Comparison of ENCODE assay signal across 23 mouse cellular contexts in the genomic region with DNA sequence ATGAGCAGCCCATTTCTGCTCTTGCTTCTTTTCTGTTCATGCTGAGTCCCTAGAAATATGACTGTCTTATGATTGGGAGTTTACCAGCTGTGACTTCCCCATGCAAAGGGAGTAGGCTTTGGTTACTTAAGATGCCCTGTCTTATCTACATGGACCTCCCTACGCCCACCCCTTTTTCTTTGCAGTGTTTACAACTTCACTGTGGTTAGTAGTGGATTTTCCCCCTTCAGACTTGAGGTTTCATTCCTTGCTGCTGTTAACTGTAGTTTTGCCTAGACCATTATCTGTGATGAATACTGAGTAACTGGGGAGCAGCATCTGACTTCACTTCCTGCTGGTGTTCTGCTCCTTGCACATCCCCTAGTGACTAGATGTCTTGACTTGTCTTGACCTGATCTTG.
DNase-seq lines count a peak whose midpoint lies in the region; ATAC-seq and TF ChIP-seq lines count a peak whose summit lies in the region.
"Had no signal": no experiment of that assay in that cellular context is flagged by ENCODE, and none has a peak within 500 bp of the region (broad histone marks: within the 10 kb centered on the region; RNA-seq: fewer than 3 reads in every experiment).

No protein-coding gene starts in this region.

- peak; percentile 17 for DNase-seq in CD4-positive helper T cell, adult 2 months (ENCODE audit: low read depth, low spot score)
- DNase-seq in CH12.LX (ENCODE audit: extremely low read depth): peak; percentile 56
- peak; percentile 63 for DNase-seq in induced T-regulatory cell, adult 2 months (ENCODE audit: low read depth)
- no peak for DNase-seq in right cerebral cortex, adult 18-20 months
- no peak for DNase-seq in gastrocnemius, adult 8-10 months (ENCODE audit: low spot score in 2 of 2)
- DNase-seq: adrenal gland, adult 8-10 months; adrenal gland, postnatal 36 days; cerebellum, adult 8-10 months; cerebellum, postnatal 14 days; forebrain, postnatal 0 days; gastrocnemius, adult 2 months; gastrocnemius, postnatal 36 days; heart, adult 18-20 months; heart, postnatal 10 days; heart, postnatal 4 days had no signal

- TF ChIP-seq RAD21 in CH12.LX (IDR thresholded peaks at IDR 0.05; ENCODE audit: low read depth, low read length): no peak

- H3K79me2 ChIP-seq in CH12.LX (replicated peaks; ENCODE audit: control insufficient read depth, extremely low read depth, insufficient read depth, poor library complexity, severe bottlenecking): no peaks in the 10 kb centered on the region

- dilution Hi-C loops in CH12.LX (cut with MboI; ENCODE audit: extremely low pct_ligation_motif_present, extremely low pct_unique_long_range_greater_than_20kb, low sequenced_read_pairs): no loop called here

- H3K9me3 ChIP-seq in CH12.LX (replicated peaks; ENCODE audit: low read length): peaks cover 49% of the 10 kb centered on the region
- no peaks in the 10 kb centered on the region for H3K9me3 ChIP-seq in kidney, embryonic 14.5 days (ENCODE audit: control insufficient read depth, low read length)
- H3K9me3 ChIP-seq: embryonic facial prominence, embryonic 13.5 days; forebrain, embryonic 12.5 days; heart, embryonic 10.5 days; hindbrain, embryonic 12.5 days; intestine, embryonic 15.5 days had no signal

- H3K9ac ChIP-seq in CH12.LX (ENCODE audit: insufficient read depth, low read depth): no peak overlapping the region
- H3K9ac ChIP-seq in kidney, embryonic 14.5 days (ENCODE audit: low read depth, low read length): no peak overlapping the region
- H3K9ac ChIP-seq: embryonic facial prominence, embryonic 13.5 days; forebrain, embryonic 12.5 days; forebrain, postnatal 0 days; hindbrain, embryonic 12.5 days; intestine, embryonic 15.5 days had no signal

- H3K4me2 ChIP-seq in CH12.LX (ENCODE audit: insufficient read depth, low read depth, poor library complexity, severe bottlenecking): no peak overlapping the region
- H3K4me2 ChIP-seq in kidney, embryonic 14.5 days (replicated peaks; ENCODE audit: low read depth, low read length): no peak overlapping the region
- H3K4me2 ChIP-seq: embryonic facial prominence, embryonic 13.5 days; forebrain, embryonic 12.5 days; hindbrain, embryonic 12.5 days; intestine, embryonic 15.5 days had no signal

- H3K27ac ChIP-seq in CH12.LX (ENCODE audit: insufficient read depth, low read depth): peak overlapping the region; percentile 93
- H3K27ac ChIP-seq in kidney, embryonic 14.5 days (ENCODE audit: low read depth, low read length): no peak overlapping the region
- H3K27ac ChIP-seq: embryonic facial prominence, embryonic 13.5 days; forebrain, embryonic 12.5 days; gastrocnemius, adult 2 months; heart, embryonic 10.5 days; hindbrain, embryonic 12.5 days; intestine, embryonic 15.5 days had no signal

- ATAC-seq in megakaryocyte-erythroid progenitor cell, adult 5-6 weeks (replicated peaks; ENCODE audit: low FRiP score, low TSS enrichment, poor library complexity, severe bottlenecking): peak; percentile 64
- ATAC-seq in kidney, embryonic 14.5 days (ENCODE audit: low FRiP score, low TSS enrichment): no peak
- ATAC-seq: forebrain, postnatal 0 days; hindbrain, embryonic 16.5 days; intestine, embryonic 15.5 days had no signal

- H3K27me3 ChIP-seq in CH12.LX (replicated peaks): no peaks in the 10 kb centered on the region
- no peaks in the 10 kb centered on the region for H3K27me3 ChIP-seq in kidney, embryonic 14.5 days (ENCODE audit: control insufficient read depth, insufficient read depth, low read length)
- H3K27me3 ChIP-seq: embryonic facial prominence, embryonic 13.5 days; forebrain, embryonic 12.5 days; hindbrain, embryonic 12.5 days; intestine, embryonic 15.5 days had no signal

- no peaks in the 10 kb centered on the region for H3K36me3 ChIP-seq in CH12.LX (replicated peaks in 1 of 2; ENCODE audit: control insufficient read depth in 1 of 2, insufficient read depth in 1 of 2, low read length in 1 of 2)
- H3K36me3 ChIP-seq in kidney, embryonic 14.5 days (ENCODE audit: control insufficient read depth, insufficient read depth, low read length): no peaks in the 10 kb centered on the region
- H3K36me3 ChIP-seq: embryonic facial prominence, embryonic 13.5 days; forebrain, embryonic 12.5 days; heart, embryonic 10.5 days; hindbrain, embryonic 12.5 days; intestine, embryonic 15.5 days had no signal

- no peak overlapping the region for H3K4me3 ChIP-seq in CH12.LX (replicated peaks in 1 of 3; ENCODE audit: low read depth in 2 of 3, low read length in 2 of 3, poor library complexity in 1 of 3)
- no peak overlapping the region for H3K4me3 ChIP-seq in kidney, embryonic 14.5 days (ENCODE audit: low read length)
- H3K4me3 ChIP-seq: embryonic facial prominence, embryonic 13.5 days; forebrain, embryonic 12.5 days; gastrocnemius, adult 2 months; heart, embryonic 10.5 days; hindbrain, embryonic 12.5 days; intestine, embryonic 15.5 days had no signal

- WGBS in kidney, embryonic 14.5 days: 71% methylated on average over 1 of the region's 1 CpGs

- TF ChIP-seq POLR2A in CH12.LX (IDR thresholded peaks at IDR 0.05; ENCODE audit: low read depth, low read length): no peak

- peaks cover 0 to 7% of the 10 kb centered on the region in 2 experiments; a peak in 2 of 4 replicates for H3K4me1 ChIP-seq in CH12.LX (ENCODE audit: control insufficient read depth in 1 of 2, insufficient read depth in 2 of 2)
- no peaks in the 10 kb centered on the region for H3K4me1 ChIP-seq in kidney, embryonic 14.5 days (ENCODE audit: control insufficient read depth, insufficient read depth, low read length)
- H3K4me1 ChIP-seq: embryonic facial prominence, embryonic 13.5 days; forebrain, embryonic 12.5 days; heart, embryonic 10.5 days; hindbrain, embryonic 12.5 days; intestine, embryonic 15.5 days had no signal

- TF ChIP-seq EP300 in CH12.LX (IDR thresholded peaks at IDR 0.05; ENCODE audit: low read length): peak; percentile 53

- no peak for TF ChIP-seq CTCF in CH12.LX (conservative IDR thresholded peaks at IDR 0.05 in 1 of 2, IDR thresholded peaks at IDR 0.05 in 1 of 2; ENCODE audit: low read depth in 2 of 2, low read length in 2 of 2)

- in situ Hi-C loops in CH12.LX (cut with MboI; ENCODE audit: low pct_ligation_motif_present, low pct_unique_long_range_greater_than_20kb, low sequenced_read_pairs): no loop called here

TF ChIP-seq in CH12.LX, 34 proteins besides CTCF, POLR2A, EP300 and RAD21 (continues in another document):
- TF ChIP-seq CHD1 (IDR thresholded peaks at IDR 0.05; ENCODE audit: low read depth, low read length) (0 out of 2 replicates have a peak, but pooled peaks have one; percentile 69), E2F4 (IDR thresholded peaks at IDR 0.05; ENCODE audit: insufficient replicate concordance, low read depth, low read length) (0 out of 2 replicates have a peak, but pooled peaks have one; percentile 22), BHLHE40 (IDR thresholded peaks at IDR 0.05; ENCODE audit: low read depth, low read length) (peak; percentile 60), PAX5 (IDR thresholded peaks at IDR 0.05; ENCODE audit: low read length) (no peak), POLR2AphosphoS2 (IDR thresholded peaks at IDR 0.05; ENCODE audit: low read depth, low read length) (no peak), NRF1 (IDR thresholded peaks at IDR 0.05; ENCODE audit: low read depth, low read length) (0 out of 2 replicates have a peak, but pooled peaks have one; percentile 21), TBP (conservative IDR thresholded peaks at IDR 0.05; ENCODE audit: low read depth, low read length) (no peak), IRF4 (IDR thresholded peaks at IDR 0.05; ENCODE audit: low read depth, low read length) (peak; percentile 77), RCOR1 (conservative IDR thresholded peaks at IDR 0.05; ENCODE audit: low read depth, low read length) (no peak), TCF12 (IDR thresholded peaks at IDR 0.05; ENCODE audit: low read depth, low read length) (peak; percentile 49; the same call in 1 of the 2 replicates), GABPA (IDR thresholded peaks at IDR 0.05; ENCODE audit: insufficient replicate concordance, low read depth, low read length) (no peak), HCFC1 (IDR thresholded peaks at IDR 0.05; ENCODE audit: low read depth, low read length) (no peak), MAFK (IDR thresholded peaks at IDR 0.05; ENCODE audit: insufficient replicate concordance, low read length) (no peak), ETS1 (conservative IDR thresholded peaks at IDR 0.05; ENCODE audit: low read depth, low read length) (peak; percentile 53; the same call in 1 of the 2 replicates), MEF2A (IDR thresholded peaks at IDR 0.05; ENCODE audit: borderline replicate concordance, low read depth, low read length) (peak; percentile 58), MXI1 (IDR thresholded peaks at IDR 0.05; ENCODE audit: low read depth, low read length) (peak; percentile 25; the same call in 1 of the 2 replicates), USF2 (conservative IDR thresholded peaks at IDR 0.05; ENCODE audit: low read depth, low read length) (no peak), SMC3 (IDR thresholded peaks at IDR 0.05; ENCODE audit: low read depth, low read length) (no peak; the same call in 1 of the 2 replicates), UBTF (IDR thresholded peaks at IDR 0.05; ENCODE audit: low read depth, low read length) (no peak), ELF1 (IDR thresholded peaks at IDR 0.05; ENCODE audit: low read depth, low read length) (peak; percentile 63), ZKSCAN1 (IDR thresholded peaks at IDR 0.05; ENCODE audit: borderline replicate concordance, low read depth, low read length) (no peak), JUND (conservative IDR thresholded peaks at IDR 0.05; ENCODE audit: low read depth, low read length) (no peak), MYC (IDR thresholded peaks at IDR 0.05; ENCODE audit: low read depth, low read length) (no peak), SIN3A (IDR thresholded peaks at IDR 0.05; ENCODE audit: low read length) (0 out of 2 replicates have a peak, but pooled peaks have one; percentile 57), MAZ (IDR thresholded peaks at IDR 0.05; ENCODE audit: low read depth, low read length) (no peak), ZNF384 (IDR thresholded peaks at IDR 0.05; ENCODE audit: low read depth, low read length) (no peak), ZMIZ1 (IDR thresholded peaks at IDR 0.05; ENCODE audit: low read depth, low read length) (0 out of 2 replicates have a peak, but pooled peaks have one; percentile 32), NELFE (IDR thresholded peaks at IDR 0.05; ENCODE audit: low read depth, low read length) (no peak), CHD2 (IDR thresholded peaks at IDR 0.05; ENCODE audit: low read length) (no peak), MAX (IDR thresholded peaks at IDR 0.05; ENCODE audit: low read length) (no peak), JUN (IDR thresholded peaks at IDR 0.05; ENCODE audit: insufficient read depth, low read depth, low read length) (no peak), USF1 (IDR thresholded peaks at IDR 0.05; ENCODE audit: low read depth, low read length) (no peak), ZC3H11A (IDR thresholded peaks at IDR 0.05; ENCODE audit: low read depth, low read length) (no peak)

Comparison
In these comparisons a context has a peak if more than half of its experiments do, and no peak if none do; other contexts are left out.
1. DNase-seq: peak in CD4-positive helper T cell, adult 2 months (single experiment), CH12.LX (single experiment) and induced T-regulatory cell, adult 2 months (single experiment); none in right cerebral cortex, adult 18-20 months (single experiment) and gastrocnemius, adult 8-10 months (0 of 2).